Mouse (Mus musculus) embryo, embryonic 9.5 days (tissue): ENCODE measurements at regions not wholly inside any gene's neighbourhood (a gene's known extent, or its start where the extent isn't known, plus 50 kb on each side); places are given as distances from the start of the nearest gene placed in this dataset.

Experiments
- DNase-seq: peaks from one replicate; pipeline ENCODE4 v3.0.0-alpha.2; 2017; ENCODE audit errors: extremely low spot score

GRCm38 (mm10) chr6:78599751-78600150 is 131.1 kb upstream of the Reg3g start:
- DNase-seq, result no peak

DNA sequence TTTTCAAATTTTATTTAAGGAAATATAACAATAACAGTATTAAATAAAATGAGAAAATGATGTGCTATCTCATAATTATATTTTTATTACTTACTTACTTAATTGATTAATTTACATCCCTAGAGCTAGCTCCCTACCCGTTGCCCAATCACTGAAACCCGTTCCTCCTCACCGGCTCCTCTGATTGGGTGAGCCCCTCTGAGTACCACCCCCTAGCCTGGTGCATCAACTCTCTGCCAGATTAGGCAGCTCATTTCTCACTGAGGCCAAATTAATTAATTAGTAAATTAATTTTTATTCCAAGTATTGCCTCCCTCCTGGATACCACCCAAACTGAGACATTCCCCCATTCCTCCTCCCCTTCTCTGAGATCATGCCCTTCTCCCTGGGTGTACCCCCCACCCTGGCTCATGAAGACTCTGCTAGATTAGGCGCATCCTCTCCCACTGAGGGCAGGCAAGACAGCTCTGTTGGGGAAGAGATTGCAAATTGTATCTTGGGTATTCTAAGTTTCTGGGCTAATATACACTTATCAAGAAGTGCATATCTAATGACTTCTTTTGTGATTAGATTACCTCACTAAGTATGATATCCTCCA is 101.4 kb upstream of the Reg3g start:
- DNase-seq, result no peak

- peak; percentile 23 for DNase-seq
Observed at GRCm38 (mm10) chr6:78553008-78553698, 84.5 kb upstream of the Reg3g start.

GRCm38 (mm10) chr6:78552353-78552698 is 83.7 kb upstream of the Reg3g start:
- DNase-seq, result peak; percentile 16

DNA sequence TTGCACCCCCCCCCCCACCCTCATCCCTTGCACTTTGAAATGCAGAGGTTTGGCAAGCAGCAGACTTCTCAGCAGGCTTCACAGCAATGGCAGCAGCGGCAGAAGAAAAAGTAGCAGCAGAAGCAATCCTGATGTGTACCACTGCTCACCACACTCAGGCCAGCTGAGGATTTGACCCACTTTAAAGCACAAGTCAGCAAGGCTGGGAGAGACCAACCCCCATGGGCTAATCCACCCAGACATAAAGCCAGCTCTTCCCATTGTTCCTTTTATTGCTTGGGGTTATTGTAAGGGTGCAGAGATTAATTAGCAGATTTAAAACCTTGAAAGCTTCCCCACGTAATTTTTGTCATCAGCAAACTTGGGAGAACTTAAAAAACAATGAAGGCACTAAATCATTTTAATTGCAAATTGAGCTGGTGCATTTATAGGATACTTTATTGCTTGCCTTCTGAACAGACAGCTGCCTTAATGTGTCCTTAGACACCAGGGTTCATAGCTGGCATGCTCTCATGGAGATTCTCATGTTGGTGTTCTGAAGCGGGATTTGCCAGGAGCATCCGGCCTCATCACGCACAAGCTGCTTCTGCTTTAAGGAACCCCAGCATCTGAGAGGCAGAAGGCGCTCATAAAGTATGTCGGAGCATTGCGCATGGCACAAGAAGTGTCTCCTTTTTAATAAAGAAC is 83.1 kb upstream of the Reg3g start:
- DNase-seq, result peak; percentile 7

- DNase-seq, result no peak
Observed at GRCm38 (mm10) chr6:78548476-78548875, 79.8 kb upstream of the Reg3g start.

DNA sequence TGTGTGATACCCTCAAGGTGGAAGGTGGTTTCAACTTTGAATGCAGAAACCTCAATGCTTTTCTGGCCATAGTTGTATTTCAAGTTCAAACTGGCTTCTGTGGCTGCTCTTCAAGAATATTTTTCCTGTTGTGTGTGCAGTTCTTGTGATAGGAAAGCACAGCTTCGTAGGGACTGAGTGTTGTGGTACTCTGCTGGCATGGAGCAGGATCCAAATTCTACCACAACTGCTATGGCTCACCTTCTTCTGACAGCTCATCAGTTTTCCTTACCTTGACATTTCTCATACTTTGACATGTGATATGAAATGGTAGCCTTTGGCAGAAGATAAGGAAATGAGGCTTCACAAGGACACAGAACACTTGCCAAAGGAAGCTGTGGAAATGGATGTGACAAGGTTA is 79.0 kb upstream of the Reg3g start:
- no peak for DNase-seq

DNA sequence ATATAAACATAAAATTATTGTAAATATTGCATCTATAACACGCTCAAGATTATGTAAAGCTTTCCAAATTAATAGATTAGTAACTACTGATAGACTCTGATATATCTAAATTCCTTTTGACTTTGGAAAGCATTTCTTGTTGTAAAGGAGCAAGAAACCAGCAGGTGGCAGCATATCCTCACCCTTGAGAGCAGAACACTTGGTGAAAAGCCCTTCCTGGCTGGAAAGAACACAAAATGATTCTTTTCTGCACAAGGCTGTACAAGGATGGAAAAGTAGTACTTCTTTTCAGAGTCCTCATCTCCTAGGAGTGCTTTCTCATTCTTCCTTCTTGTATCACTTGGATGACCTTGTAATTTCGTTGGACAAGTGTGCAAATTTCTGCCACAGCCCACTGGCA is 75.6 kb upstream of the Reg3g start:
- peak; percentile 67 for DNase-seq

- no peak for DNase-seq
Observed at GRCm38 (mm10) chr6:78537476-78537875, 68.8 kb upstream of the Reg3g start.

- no peak for DNase-seq
Observed at GRCm38 (mm10) chr6:78526986-78527762, 58.5 kb upstream of the Reg3g start.
